Mouse (Mus musculus) testis, adult 2 months (tissue): Measurements from ENCODE around the gene Cd59b. TPM values are rescaled to one million over a fixed set of nuclear protein-coding genes. Genes with fewer than 3 reads are reported as not detected.
"Not testable (repeated sequence)": the region's sequence is repeated elsewhere in the genome, so short reads cannot be mapped to it uniquely, and the experiment has no call there.

Experiments used
- H3K27ac ChIP-seq: fragments of 200-500 bp; 2 replicates; pipeline ENCODE4 v1.5.1; 2012; ENCODE audit warnings: low read depth, low read length; ENCODE audit not compliant: control insufficient read depth, insufficient read depth
- H3K27me3 ChIP-seq: fragments of 200-500 bp; 2 replicates; pipeline ENCODE4 v1.6.1; 2012; ENCODE audit warnings: mild to moderate bottlenecking, low read length, moderate library complexity; ENCODE audit not compliant: control insufficient read depth, insufficient read depth
- H3K36me3 ChIP-seq: fragments of 200-500 bp; 2 replicates; pipeline ENCODE4 v1.6.1; 2012; ENCODE audit warnings: mild to moderate bottlenecking, low read length; ENCODE audit not compliant: control insufficient read depth, insufficient read depth
- H3K4me1 ChIP-seq: fragments of 200-500 bp; 2 replicates; pipeline ENCODE4 v1.6.1; 2012; ENCODE audit warnings: low read length; ENCODE audit not compliant: control insufficient read depth, insufficient read depth
- H3K4me3 ChIP-seq: fragments of 200-500 bp; 2 replicates; pipeline ENCODE4 v1.5.1; 2012; ENCODE audit warnings: low read depth, mild to moderate bottlenecking, low read length, moderate library complexity, mixed read lengths; ENCODE audit not compliant: control insufficient read depth
- CTCF ChIP-seq: fragments of 200-500 bp; IDR thresholded peaks from 2 replicates; pipeline ENCODE4 v1.5.1; 2012; ENCODE audit warnings: low read depth, mild to moderate bottlenecking, inconsistent platforms, low read length, moderate library complexity; ENCODE audit not compliant: control insufficient read depth, insufficient read depth, insufficient replicate concordance
- POLR2A ChIP-seq: fragments of 200-500 bp; IDR thresholded peaks from 2 replicates; pipeline ENCODE4 v1.6.1; 2012; ENCODE audit warnings: low read depth, mild to moderate bottlenecking, inconsistent platforms, low read length, moderate library complexity; ENCODE audit not compliant: control insufficient read depth
- polyA plus RNA-seq: library from polyadenylated mRNA; depleted of rRNA; stranded (reverse); fragments of >200 nt; gene quantifications from 2 replicates; pipeline ENCODE4 v1.2.3, GENCODE M21; 2012

Cd59b gene
- polyA plus RNA-seq, 1 experiment: 27.6 TPM

DNA sequence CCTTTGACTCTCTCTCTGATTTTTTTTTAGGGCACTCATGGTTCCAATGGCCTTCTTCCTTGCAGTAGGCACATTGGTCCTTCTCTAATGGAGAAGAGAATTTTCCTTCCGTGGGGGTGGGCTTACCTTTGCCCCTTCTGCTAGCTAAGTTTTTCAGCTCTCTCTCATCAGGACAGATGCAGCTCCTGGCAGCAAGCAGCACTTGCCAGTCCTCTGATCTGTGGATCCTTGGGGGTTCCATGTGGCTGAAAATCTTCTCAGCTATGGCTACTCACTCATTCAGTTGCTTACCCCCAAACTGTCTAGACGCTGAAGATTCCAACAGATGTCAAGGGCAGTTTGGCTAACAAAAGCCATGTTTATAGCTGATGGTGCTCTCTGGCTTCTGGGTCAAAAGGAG lies 23.7 kb downstream of the Cd59b start:
- Histone ChIP-seq H3K4me1 (peaks cover 3% of the 10 kb centered on the region; the same call in 1 of the 2 replicates), H3K36me3 (no peaks in the 10 kb centered on the region), H3K4me3 (no peak overlapping the region), H3K27ac (no peak overlapping the region), H3K27me3 (no peaks in the 10 kb centered on the region)
- TF ChIP-seq CTCF (no peak), POLR2A (no peak)

DNA sequence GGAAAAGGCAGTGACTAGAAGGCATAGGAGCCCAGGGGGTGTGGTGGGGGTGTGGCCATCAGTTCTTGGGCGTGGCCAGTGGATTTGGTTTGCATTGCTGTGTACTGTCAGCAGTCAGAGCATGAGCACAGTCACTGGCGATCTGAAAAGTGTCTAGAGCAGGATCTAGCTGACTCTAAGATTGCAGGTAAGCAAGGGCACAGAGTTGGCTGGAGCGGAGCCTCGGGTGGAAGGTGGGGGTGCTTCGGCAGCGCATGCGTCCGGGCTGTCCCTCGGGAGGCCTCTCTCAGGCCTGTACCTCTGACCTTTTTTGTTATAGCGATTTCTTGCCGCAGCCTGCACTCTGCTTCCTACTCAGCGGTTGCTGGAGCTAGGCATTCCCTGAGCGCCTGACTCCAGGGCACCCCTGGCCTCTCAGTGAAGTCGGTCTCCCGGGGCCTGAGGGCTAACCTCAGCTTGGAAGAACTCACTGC lies 26.1 kb downstream of the Cd59b start, which contains the start of gene Cd59a:
Cd59a (plus strand) TSS at position 61 of the 473 bp plus-strand sequence.
- H3K4me3 ChIP-seq: peak within 1 kb of the TSS; percentile 76
- peaks cover 3% of the 10 kb centered on the region; the same call in 1 of the 2 replicates for H3K4me1 ChIP-seq
- TF ChIP-seq POLR2A (peak; percentile 27; the same call in 1 of the 2 replicates), CTCF (no peak)
- H3K27me3 ChIP-seq: no peaks in the 10 kb centered on the region
- peak within 1 kb of the TSS; percentile 49 for H3K27ac ChIP-seq
- H3K36me3 ChIP-seq: no peaks in the 10 kb centered on the region

DNA sequence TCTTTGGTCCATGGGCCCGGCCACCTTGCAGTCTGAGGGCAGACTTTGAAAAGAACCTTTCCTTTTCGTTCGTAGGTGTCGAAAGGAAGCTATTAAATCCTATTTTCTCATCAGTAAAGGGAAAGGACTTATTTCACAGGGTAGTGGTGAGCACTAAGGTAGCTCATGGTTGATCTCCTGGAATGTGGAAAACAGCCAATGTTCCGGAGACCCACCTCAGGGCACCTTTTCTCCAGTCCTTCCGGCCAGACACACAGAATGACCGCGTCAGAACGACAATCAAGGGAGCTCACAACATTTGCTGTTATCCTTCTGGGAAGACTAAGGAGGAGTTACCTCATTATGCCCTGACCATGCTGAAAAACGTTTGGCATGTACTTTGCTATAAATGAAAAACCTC lies 26.6 kb downstream of the Cd59b start:
- H3K27me3 ChIP-seq: no peaks in the 10 kb centered on the region
- peak overlapping the region; percentile 49 for H3K27ac ChIP-seq
- H3K4me1 ChIP-seq: peaks cover 3% of the 10 kb centered on the region; the same call in 1 of the 2 replicates
- TF ChIP-seq POLR2A: no peak
- TF ChIP-seq CTCF: no peak
- no peaks in the 10 kb centered on the region for H3K36me3 ChIP-seq
- peak overlapping the region; percentile 76 for H3K4me3 ChIP-seq

DNA sequence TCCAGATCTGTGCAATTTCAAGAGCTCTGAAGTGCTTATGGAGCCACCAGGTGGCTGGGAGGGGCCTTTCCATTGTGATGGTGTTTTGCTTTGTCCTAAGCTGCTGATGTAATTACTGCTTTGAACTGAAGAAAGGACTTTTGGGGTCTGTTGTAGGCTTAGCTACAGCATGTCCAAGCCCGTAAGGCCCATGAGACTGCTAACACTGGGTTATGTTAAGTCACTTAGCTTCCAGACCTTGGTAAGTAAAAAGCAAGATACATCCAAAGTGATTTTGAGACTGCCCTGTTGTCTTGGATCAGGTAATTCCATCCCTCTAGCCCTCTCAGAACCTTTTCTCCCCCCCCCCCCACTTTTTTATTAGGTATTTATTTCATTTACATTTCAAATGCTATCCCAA lies 27.1 kb downstream of the Cd59b start:
- peak overlapping the region; percentile 20; the same call in 1 of the 2 replicates for H3K4me3 ChIP-seq
- not testable (repeated sequence) for H3K27ac ChIP-seq, H3K36me3 ChIP-seq

DNA sequence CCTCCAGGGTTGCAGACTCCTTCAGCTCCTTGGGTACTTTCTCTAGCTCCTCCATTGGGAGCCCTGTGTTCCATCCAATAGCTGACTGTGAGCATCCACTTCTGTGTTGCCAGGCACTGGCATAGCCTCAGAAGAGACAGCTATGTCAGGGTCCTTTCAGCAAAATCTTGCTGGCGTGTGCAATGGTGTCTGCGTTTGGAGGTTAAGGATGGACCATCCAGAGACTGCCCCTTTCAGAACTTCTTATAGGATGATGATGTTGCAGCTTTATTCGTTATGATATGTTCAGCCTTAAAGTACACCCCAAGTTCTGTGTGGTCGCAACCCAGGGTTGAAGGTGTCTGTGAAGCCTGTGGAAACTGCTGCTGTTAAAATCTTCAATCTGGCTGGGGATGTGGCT lies 27.7 kb downstream of the Cd59b start:
- not testable (repeated sequence) for H3K36me3 ChIP-seq, H3K27ac ChIP-seq, H3K4me1 ChIP-seq, H3K27me3 ChIP-seq
- peak overlapping the region; percentile 10 for H3K4me3 ChIP-seq

More for the DNA sequence above, 27.1 kb downstream of the Cd59b start:
- H3K4me1 ChIP-seq, H3K27me3 ChIP-seq: not testable (repeated sequence)

DNA sequence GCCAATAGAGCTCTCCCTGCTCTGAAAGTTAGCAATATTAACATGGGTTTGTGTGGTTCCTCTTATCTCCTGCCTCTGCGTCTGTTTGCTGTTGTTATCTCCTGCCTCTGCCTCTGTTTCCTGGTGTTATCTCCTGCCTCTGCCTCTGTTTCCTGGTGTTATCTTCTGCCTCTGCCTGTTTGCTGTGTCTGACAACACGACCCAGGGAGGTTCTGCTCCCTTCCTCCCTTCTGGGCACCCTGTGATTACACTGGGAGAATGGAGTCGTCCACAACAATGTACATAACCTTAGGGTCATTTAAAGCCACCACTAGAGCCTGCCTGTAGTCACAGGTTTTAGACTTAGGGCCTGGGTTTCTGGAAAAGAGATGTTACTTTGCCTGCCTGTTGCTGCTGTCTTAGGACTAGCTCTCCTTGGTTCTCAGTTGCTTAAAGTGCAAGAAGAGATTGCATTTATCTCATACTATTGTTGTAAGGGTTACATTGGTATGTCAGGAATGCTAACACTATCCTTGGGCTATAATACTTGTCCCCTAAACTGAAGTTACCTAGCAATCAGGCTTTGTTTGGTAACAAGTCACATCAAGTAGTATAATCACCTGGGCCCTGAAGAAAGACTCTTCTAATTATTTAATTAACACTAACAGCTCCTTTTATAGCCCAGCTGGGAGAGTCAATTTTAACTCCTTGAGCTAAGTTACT lies 29.0 kb downstream of the Cd59b start:
- TF ChIP-seq CTCF: no peak
- no peak for TF ChIP-seq POLR2A
- Histone ChIP-seq H3K4me1 (peaks cover 3% of the 10 kb centered on the region; the same call in 1 of the 2 replicates), H3K27ac (no peak overlapping the region), H3K4me3 (peak overlapping the region; percentile 20), H3K36me3 (no peaks in the 10 kb centered on the region), H3K27me3 (no peaks in the 10 kb centered on the region)

DNA sequence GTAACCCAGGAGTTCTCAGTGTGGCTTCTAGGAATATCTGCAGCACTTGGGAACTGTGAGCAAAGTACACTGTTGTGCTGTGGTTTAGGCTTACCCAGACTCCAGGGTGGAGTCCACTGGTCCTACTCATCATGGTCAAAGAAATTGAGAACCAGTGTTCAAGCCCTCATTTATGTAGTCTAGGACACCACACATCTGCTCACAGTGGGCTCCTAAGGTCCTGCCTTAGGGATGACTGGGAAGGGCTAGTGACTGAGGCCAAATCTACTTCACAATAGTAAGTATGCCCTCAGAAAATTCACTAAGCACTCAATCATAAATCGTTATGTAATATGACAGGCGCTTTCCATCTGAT lies 29.6 kb downstream of the Cd59b start:
- no peak overlapping the region for H3K27ac ChIP-seq
- no peak for TF ChIP-seq CTCF
- no peak for TF ChIP-seq POLR2A
- no peak overlapping the region; the same call in 1 of the 2 replicates for H3K4me3 ChIP-seq
- H3K4me1 ChIP-seq: peaks cover 3% of the 10 kb centered on the region; the same call in 1 of the 2 replicates
- H3K36me3 ChIP-seq: no peaks in the 10 kb centered on the region
- no peaks in the 10 kb centered on the region for H3K27me3 ChIP-seq

DNA sequence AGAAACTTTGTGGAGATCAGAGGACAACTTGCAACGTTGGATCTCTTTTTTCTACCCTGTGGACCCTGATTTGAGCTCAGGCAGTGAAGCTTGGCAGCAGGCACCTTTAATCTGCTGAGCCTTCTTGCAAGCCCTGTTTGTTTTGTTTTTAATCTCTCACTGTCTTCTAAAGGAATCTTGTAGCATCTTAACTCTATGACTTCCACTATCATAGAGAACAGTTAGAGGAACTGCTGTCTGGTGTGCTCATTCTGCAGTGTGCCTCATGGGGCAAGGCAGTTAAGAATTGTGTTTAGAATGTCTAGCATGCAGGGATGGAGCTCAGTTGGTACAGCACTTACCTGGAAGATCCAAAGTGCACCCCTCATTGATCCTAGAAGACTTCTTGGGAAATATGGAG lies 30.3 kb downstream of the Cd59b start:
- no peaks in the 10 kb centered on the region for H3K27me3 ChIP-seq
- no peak overlapping the region for H3K27ac ChIP-seq
- TF ChIP-seq POLR2A (no peak), CTCF (no peak)
- H3K4me3 ChIP-seq: no peak overlapping the region
- H3K36me3 ChIP-seq: no peaks in the 10 kb centered on the region
- H3K4me1 ChIP-seq: peaks cover 3% of the 10 kb centered on the region; the same call in 1 of the 2 replicates
